Mouse (Mus musculus): ENCODE results near the gene Frmd4a. TPM values are rescaled to one million over a fixed set of nuclear protein-coding genes. Genes with fewer than 3 reads are reported as not detected.

Frmd4a gene
- polyA plus RNA-seq, 1 experiment: 106 TPM

DNA sequence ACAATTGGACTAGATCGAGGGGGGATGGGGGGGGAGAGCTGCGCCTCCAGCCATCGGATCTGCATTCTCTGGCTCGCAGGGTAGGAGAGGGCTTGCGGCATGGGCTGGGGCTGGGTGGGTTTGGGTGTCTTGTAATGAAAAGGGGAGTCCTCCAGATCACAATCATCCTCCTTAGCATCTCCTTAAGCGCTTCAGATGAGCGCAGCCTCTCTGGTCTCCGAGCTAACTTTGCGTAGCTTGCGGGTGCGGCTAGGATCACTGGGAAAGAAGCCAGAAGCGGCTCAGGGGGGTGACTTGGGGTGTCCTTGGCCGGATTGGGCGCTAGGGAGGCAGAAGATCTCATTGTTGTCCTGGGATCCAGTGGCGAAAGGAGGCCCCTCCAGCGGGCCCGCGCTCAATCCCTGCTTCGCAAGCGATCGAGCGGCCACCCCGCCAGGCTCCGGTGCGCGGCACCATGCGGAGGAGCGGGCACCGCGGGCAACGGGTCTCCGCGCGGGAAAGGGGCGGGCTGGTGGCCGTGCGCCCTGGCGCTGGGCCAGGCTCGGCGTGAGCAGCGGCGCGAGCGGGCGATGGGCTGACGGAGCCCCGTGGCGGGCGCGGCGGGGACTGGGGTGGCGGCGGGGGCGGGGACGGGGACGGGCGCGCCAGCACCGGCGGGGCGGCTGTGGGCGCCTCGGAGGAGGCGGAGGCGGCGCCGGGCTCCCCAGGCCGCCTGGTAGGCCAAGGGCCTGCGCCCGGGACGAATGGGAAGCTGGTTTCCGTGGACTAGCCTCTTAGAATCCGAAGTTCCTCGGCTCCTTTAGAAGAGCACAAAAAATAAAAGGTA lies 383.5 kb downstream of the Frmd4a start:
- TF ChIP-seq POLR2A (IDR thresholded peaks at IDR 0.05; ENCODE audit: borderline replicate concordance, extremely low read depth, insufficient read depth, insufficient read length, poor library complexity, severe bottlenecking): peak; percentile 8
- no peak for TF ChIP-seq CTCF (IDR thresholded peaks at IDR 0.05; ENCODE audit: borderline replicate concordance, extremely low read depth, insufficient read depth, insufficient read length)
- peak; percentile 79 for DNase-seq (ENCODE audit: low read depth)

DNA sequence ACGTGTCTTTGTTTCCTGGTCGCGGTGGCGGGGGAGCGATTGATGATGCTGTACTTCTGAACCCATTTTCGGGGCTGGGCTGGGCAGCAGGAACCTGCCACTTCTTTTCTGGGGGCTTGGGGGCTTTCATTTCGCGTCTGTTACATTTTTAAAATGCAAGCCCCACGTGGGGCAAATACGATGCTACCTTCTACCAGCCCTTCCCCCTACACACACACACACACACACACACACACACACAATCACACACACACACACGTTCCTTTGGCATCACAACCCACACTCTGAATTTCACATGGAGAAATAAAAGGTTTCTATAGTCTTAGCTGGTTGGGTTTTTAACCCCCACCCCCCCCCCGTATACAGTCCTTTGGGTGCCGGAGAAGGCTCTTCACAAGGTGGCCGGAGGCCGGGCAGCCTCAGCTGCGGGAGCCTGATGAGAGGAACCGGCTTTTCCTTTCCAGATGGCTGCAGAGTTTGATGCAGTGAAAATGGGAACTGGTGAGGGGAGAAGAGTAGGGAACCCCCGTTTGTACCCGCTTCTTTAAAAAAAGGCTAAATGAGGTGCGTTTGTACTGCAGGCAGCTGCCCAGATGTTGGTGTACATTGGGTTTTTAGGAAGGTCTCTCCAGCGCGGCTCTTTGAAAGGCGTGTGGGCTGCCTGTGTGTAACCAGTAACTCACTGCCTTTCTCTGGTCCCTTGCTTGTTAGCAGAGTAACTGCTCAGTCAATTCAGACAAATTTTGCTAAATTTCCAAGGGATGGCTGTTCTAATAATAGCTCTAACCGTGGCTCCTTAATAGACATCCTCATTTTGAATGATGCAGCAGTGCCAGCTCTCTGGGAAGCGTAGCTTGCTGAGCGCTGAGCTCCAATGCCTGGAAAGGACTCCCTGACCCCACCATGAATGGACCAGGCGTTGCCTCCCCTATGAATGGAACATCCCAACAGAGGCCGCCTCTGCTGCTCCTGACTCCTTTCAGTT lies 384.4 kb downstream of the Frmd4a start:
- TF ChIP-seq CTCF (IDR thresholded peaks at IDR 0.05; ENCODE audit: borderline replicate concordance, extremely low read depth, insufficient read depth, insufficient read length) (no peak), POLR2A (IDR thresholded peaks at IDR 0.05; ENCODE audit: borderline replicate concordance, extremely low read depth, insufficient read depth, insufficient read length, poor library complexity, severe bottlenecking) (peak; percentile 60; the same call in 1 of the 2 replicates)
- peak; percentile 95 for DNase-seq (ENCODE audit: low read depth)

DNA sequence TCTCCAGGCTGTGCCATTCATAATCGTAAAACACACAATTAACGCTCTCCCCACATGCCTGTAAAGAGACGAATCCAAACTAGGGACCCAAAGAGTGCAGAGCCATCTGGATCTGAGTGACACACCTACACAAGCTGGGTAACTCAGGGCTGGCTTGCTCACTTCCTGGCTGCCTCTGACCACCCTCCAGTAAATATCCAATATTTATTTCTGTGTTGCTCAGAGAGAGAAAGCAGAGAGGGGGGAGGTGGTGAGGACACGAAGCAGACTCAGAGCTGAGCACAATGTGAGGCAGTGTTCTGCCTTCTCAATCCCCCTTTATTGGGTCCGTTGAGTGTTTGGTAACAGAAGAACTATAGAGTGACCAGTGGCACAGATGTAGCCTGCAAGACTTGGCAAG lies 389.5 kb downstream of the Frmd4a start:
- peak; percentile 70 for DNase-seq (ENCODE audit: low read depth)
- TF ChIP-seq CTCF (IDR thresholded peaks at IDR 0.05; ENCODE audit: borderline replicate concordance, extremely low read depth, insufficient read depth, insufficient read length) (no peak), POLR2A (IDR thresholded peaks at IDR 0.05; ENCODE audit: borderline replicate concordance, extremely low read depth, insufficient read depth, insufficient read length, poor library complexity, severe bottlenecking) (no peak)

DNA sequence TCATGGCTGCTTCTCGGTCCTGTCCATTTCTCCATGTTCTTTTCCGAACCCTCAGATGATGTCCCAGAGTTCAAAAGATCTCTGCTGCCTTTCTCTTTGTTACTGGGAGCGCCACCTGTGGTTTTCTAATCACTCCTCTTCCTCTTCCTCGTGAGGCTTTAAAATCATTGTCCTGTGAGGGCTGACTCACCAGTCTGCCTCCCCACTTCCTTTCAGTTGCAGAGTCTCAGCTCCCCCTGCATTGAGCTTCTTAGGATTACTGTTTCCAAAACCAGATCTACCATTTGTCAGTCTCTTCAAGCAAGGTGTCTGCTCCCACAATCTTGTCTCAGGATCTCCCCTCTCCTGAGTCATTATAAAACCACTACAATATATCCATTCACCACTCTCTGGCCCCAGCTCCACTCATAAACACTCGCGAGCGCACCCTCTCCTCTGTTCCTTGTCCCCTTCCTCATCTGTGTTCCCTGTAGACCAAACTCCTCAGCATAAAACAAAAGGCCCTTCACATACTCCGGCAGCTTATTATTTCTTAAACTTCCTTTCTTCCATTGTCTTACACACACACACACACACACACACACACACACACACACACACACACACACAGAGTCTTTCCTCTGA lies 392.4 kb downstream of the Frmd4a start:
- no peak for DNase-seq (ENCODE audit: low read depth)
- TF ChIP-seq POLR2A (IDR thresholded peaks at IDR 0.05; ENCODE audit: borderline replicate concordance, extremely low read depth, insufficient read depth, insufficient read length, poor library complexity, severe bottlenecking) (no peak), CTCF (IDR thresholded peaks at IDR 0.05; ENCODE audit: borderline replicate concordance, extremely low read depth, insufficient read depth, insufficient read length) (no peak)

DNA sequence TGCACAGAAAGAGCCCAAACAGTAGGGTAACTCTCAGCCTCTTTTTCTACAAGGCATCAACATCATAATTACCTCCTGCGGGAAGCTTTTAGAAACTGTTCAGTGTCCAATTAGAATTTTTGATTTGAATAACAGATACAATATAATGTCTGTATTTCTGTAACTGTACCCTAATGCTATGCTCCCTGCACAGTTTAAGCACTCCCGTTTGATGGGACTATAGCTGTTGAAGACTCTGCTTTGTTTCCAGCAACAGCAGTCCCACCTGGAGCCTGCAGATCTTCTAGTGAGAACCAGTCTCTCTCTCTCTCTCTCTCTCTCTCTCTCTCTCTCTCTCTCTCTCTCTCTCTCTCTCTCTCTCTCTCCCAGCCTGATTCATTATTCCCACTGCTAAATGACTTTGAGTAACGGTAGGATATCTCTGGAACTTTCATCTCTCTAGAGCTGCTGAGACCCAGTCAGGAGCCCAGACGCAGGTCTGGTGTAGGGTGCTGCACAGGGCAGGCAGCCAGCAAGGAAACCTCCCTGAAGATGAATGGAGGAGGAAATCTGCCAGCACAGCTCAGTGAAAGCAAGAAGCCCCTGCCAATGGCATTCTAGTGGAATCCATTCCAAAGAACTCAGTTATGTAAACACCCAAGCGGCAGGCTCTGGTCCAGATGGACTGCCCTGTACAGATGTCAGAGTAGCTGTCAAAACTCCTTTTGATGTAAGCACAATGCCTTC lies 395.5 kb downstream of the Frmd4a start:
- TF ChIP-seq POLR2A (IDR thresholded peaks at IDR 0.05; ENCODE audit: borderline replicate concordance, extremely low read depth, insufficient read depth, insufficient read length, poor library complexity, severe bottlenecking) (no peak), CTCF (IDR thresholded peaks at IDR 0.05; ENCODE audit: borderline replicate concordance, extremely low read depth, insufficient read depth, insufficient read length) (no peak)
- peak; percentile 84 for DNase-seq (ENCODE audit: low read depth)

DNA sequence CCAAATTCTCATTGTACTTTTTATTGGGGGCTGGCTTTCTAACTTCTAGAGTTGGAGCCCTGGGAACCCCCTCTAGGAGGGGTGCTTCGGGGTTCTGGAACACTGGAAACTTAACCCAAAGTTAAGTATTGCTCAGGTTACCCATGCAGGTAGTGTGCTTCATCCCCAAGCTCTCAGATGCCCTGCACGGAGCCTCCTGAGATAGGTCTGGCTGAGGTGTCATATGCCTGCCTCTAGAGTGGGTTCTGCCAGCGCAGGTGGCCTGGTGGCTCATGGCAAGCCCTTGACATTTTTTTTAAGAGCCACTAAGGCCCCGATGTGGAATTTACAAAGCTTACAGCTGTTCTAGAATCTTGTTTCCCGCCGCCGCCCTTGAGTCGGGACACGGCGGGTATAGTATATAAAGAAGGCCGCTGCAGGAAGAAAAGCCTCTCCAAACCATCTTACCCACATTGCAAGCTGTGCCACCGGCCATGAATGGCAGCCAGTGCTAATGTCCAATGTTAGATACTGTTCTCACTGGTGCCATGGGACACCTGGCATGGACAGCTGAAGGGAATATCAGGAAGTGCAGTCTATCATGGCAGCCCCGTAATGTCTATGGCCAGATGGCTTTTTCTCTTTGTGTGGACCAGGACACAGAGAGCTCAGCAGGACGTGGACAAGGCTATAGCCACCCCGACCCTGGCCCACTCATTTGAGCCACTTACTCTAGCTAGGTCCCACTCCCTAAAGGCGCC lies 396.2 kb downstream of the Frmd4a start:
- no peak for TF ChIP-seq CTCF (IDR thresholded peaks at IDR 0.05; ENCODE audit: borderline replicate concordance, extremely low read depth, insufficient read depth, insufficient read length)
- TF ChIP-seq POLR2A (IDR thresholded peaks at IDR 0.05; ENCODE audit: borderline replicate concordance, extremely low read depth, insufficient read depth, insufficient read length, poor library complexity, severe bottlenecking): no peak

DNA sequence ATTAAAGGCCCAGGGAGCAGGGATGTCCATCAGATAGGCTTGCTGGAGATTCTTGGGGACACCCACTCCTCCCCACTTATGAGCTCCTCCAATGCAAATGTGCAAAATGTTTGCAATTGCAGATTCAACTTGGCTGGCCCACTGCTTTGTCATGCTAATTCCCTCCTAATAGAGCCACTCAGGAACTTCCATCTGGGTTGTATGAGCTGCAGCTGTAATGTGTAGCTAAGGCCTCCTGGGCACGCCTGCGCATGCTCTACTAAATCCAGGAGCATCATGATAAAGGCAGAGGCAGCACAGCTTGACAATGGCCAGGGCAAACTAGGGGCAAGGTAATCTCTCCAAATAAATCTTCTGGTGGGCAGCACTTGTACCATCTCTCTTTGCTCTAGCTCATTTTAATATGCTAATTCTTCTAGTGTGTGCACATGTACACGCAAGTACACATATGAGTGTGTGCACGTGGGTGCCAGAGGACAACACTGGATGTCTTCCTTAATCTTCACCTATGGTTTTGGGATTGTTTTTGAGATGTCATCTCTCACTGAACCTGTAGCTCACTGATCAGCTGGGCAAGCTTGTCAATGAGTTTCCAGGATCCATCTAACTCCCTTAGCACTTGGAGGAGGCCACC lies 403.3 kb downstream of the Frmd4a start:
- DNase-seq (ENCODE audit: low read depth): peak; percentile 92
- TF ChIP-seq POLR2A (IDR thresholded peaks at IDR 0.05; ENCODE audit: borderline replicate concordance, extremely low read depth, insufficient read depth, insufficient read length, poor library complexity, severe bottlenecking): no peak
- TF ChIP-seq CTCF (IDR thresholded peaks at IDR 0.05; ENCODE audit: borderline replicate concordance, extremely low read depth, insufficient read depth, insufficient read length): no peak

More for the DNA sequence above, 396.2 kb downstream of the Frmd4a start:
- no peak for DNase-seq (ENCODE audit: low read depth)

DNA sequence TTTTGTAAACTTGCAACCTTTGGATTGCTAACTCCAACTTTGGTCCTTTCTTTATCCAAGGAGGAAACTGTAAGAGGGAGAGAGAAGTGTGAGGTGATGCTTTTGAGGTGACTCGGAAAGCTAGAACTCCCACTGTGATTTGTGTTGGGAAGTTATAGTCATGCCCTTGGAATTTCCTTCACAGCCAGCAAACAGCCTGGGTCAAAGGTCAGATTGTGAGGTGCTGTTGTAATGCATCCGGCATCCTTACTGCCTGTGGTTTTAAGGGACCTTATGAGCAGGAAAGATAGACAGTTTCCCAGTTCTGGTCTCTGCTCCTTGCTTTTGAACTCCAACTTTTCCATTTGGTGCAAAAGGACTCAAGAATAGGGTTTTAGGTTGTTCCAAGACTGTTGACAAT lies 404.2 kb downstream of the Frmd4a start:
- no peak for DNase-seq (ENCODE audit: low read depth)
- TF ChIP-seq POLR2A (IDR thresholded peaks at IDR 0.05; ENCODE audit: borderline replicate concordance, extremely low read depth, insufficient read depth, insufficient read length, poor library complexity, severe bottlenecking): no peak
- TF ChIP-seq CTCF (IDR thresholded peaks at IDR 0.05; ENCODE audit: borderline replicate concordance, extremely low read depth, insufficient read depth, insufficient read length): no peak

DNA sequence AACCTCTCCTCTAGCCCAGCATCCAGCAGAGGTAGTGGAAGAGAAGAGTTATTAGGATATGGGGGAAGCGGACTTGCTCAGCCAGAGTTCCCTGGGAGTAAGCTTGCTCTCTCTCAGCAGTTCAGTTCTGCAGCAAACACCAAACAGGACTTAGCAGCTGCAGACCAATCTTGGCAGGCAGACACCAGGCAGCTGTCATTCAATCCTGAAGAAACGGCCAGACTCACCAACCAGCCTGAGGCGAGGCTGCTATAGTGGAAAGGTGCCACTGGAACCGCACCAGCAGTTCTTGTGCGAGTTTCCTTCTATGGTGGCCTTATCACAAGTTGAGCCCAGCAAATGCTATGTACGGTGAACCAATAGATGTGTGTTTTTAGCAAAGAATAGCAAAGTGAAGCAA lies 406.4 kb downstream of the Frmd4a start:
- no peak for TF ChIP-seq CTCF (IDR thresholded peaks at IDR 0.05; ENCODE audit: borderline replicate concordance, extremely low read depth, insufficient read depth, insufficient read length)
- no peak for TF ChIP-seq POLR2A (IDR thresholded peaks at IDR 0.05; ENCODE audit: borderline replicate concordance, extremely low read depth, insufficient read depth, insufficient read length, poor library complexity, severe bottlenecking)
- no peak for DNase-seq (ENCODE audit: low read depth)
